Mouse (Mus musculus) left cerebral cortex, postnatal 36 days (tissue): ENCODE measurements around the gene Tsga10ip. TPM values are rescaled to one million over a fixed set of nuclear protein-coding genes. Genes with fewer than 3 reads are reported as not detected.
"Not testable (repeated sequence)": the region's sequence is repeated elsewhere in the genome, so short reads cannot be mapped to it uniquely, and the experiment has no call there.

Source experiments
- DNase-seq, 2 experiments: peaks; one replicate each; pipeline ENCODE4 v3.0.0; 2021 to 2022; ENCODE audit warnings: low spot score in 2 of 2, mixed read lengths in 1 of 2
- intact Hi-C: fragments of 180-260 bp; cut with DNase I; formaldehyde crosslinking; loops from one replicate; pipeline ENCODE4 v1.15.1; 2025
- total RNA-seq, 2 experiments: library from RNA; stranded (reverse); gene quantifications; 2 replicates each; pipeline ENCODE4 v1.2.3; 2021

The Tsga10ip gene
- total RNA-seq, 2 experiments from 2014 or later, result not detected

DNA sequence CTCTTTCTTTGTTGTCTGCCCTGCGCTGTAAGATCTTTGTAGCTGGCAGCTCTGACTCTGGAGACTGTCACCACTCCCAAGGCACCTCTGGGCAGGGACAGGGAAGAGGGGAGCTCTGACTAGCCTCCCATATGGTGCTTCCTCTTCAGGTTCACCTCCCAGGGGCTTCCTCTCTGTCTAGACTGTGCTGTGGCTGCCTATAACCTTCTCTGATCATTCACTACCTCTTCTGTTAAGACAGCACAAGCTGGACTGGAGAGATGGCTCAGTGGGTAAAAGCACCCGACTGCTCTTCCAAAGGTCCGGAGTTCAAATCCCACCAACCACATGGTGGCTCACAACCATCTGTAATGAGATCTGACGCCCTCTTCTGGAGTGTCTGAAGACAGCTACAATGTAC, 1.3 kb downstream of the Tsga10ip start:
- DNase-seq, intact Hi-C loops: not testable (repeated sequence)

DNA sequence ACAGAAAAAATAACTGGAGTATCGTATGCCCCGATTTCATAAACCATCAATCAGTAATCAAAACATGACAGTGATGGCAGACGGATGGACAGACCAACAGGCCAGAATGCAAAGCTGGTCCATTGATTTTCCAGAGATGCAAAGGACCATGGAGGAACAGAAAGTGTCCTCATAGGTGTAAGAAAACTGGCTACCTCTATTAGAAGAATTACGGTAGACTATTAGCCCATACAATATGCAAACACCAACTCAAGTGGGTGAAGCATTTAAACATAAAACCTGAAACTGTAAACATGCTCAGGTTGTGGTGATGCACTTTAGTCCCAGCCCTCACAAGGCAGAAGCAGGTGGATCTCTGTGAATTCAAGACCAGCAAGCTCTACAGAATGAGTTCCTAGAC, 7.0 kb downstream of the Tsga10ip start:
- DNase-seq, result no peak
- intact Hi-C loops, result no loop called here

DNA sequence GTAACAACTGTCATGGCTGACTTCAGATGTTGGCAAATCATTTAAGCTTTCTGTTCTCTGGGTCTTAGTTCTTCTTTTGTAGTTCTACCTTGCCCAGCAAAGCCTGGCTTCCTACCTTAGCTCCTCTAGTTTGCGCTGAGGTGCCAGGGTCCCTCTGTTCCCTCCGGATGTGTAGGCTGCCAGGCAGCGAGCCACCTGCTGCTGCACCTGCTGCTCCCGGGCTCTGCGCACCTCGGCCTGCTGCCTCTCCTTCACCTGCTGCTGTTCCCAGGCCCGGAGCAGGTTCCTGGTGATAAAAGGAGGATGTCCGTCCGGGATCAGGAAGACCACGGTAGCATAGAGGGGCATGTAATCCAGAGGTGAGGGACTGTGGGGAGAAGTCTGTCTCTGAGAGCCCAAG, 8.2 kb downstream of the Tsga10ip start:
- no peak for DNase-seq
- intact Hi-C loops, result no loop called here

DNA sequence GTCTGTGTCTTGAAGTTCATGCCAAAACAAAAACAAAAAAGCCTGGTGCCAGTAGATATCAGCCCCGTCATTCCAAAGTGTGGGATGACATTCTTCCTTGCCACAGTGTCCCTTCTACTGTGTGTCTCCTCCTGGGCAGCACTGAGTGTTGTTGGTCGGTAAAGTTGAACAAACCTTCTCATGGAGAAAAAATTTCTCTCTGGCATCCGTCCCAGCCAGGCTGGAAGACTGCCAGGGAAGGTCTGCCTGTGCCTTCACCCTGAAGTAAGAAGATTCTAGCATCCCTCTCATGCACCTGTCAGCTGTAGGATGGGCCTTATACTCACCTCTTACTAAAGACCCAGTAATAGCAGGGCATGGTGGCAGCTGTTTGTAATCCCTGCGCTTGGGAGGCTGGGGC, 9.4 kb downstream of the Tsga10ip start:
- intact Hi-C loops, result no loop called here
- no peak for DNase-seq

DNA sequence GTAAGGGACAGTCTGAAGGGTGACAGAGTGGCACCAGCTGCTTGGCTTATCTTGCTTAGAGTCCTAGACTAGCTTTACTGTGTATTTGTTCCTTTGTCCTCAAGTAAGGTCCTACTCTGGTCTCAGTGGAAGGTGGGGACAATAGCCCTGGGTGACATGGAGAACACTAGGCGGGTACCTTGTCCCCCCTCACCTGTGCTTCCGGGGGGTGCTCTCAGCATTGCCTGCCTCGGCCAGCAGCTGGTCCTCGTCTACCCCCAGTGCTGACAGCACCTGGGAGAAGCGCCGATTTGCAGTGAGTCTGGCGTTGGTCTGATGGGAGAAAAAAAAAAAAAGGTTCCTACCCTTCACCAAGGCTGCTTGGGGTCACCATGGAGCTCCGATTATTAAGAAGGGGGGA, 11.9 kb downstream of the Tsga10ip start:
- DNase-seq, result no peak
- intact Hi-C loops, result no loop called here

DNA sequence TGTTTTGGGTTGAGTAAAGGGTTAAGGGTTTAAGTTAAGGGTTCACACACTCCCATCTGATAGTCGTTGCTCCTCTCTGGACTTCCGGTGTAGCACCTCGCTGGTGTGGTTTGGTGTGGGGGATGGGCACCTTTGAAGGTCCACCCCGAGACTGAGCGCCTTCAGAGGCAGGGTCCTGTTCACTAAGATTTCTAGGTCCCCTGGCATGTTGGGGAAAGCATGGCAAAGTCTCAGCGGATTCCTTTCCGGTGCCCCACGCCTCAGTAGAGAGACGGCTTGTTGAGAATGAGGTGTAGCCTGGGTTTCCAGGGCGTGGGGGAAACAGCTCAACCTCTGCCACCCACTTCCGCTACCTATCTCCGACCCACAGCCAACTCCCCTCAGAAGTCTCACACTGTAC, 12.7 kb downstream of the Tsga10ip start:
- intact Hi-C loops, result no loop called here
- DNase-seq, result no peak

DNA sequence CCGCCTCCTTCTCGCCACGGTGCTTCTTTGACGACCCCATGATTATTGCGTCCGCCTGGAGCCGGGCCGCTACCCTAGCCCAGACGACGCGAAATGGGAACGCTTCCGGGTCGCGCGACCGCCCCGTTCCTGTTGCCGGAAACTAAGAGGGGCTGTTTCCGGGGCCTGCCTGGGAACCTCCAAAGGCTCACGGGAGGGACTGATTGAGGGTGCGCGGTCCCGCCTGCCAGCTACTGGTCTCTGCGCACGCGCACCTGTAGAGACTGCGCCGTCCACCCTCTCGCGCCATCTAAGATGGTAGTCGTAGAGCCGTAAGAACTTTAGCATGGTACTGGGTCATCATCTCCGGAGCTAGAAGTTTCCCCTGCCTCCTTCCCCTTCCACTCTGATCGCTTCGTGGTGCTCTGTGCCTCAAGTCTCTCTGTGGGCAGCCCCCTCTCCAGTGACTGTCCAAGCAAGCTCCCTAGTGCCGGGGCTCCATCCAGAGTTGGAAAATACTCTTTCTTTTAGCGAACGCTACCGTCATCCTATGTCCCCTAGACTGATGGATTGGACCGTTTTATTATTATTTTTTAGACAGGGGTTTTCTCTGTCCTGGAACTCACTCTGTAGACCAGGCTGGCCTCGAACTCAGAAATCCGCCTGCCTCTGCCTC, 13.6 kb downstream of the Tsga10ip start, which contains the start of gene Sart1:
Gene Sart1 (minus strand): TSS at position 116 of the 655 bp plus-strand sequence.
- intact Hi-C loops, result loop anchor here (1.0 kb wide), 1 partner anchor 22 kb away; the partner anchor contains the start of gene Eif1ad
- peak; percentile 95 to 96 for DNase-seq

DNA sequence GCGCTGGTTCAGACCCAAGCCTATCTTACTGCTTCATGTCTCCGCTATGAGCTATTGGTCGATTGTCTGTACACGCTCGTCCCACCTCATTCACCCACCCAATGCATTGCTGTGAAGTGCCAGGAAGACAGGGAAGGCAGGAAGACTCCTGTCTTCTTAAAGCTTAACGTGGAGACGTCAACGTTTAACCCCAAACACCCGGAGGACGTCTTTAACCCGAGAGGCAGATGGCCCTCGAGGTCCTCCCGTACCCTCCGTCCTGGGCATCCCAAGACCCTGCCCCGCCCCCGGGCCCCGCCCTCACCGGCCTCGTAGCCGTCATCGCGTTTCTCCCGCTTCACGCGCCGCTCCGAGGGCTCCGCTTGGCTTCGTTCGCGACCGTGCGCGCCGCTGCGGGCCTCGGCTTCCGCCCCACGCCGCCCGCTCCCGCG, 14.3 kb downstream of the Tsga10ip start:
- DNase-seq, result no peak
- intact Hi-C loops, result loop anchor here (1.0 kb wide), 1 partner anchor 22 kb away; the partner anchor contains the start of gene Eif1ad

DNA sequence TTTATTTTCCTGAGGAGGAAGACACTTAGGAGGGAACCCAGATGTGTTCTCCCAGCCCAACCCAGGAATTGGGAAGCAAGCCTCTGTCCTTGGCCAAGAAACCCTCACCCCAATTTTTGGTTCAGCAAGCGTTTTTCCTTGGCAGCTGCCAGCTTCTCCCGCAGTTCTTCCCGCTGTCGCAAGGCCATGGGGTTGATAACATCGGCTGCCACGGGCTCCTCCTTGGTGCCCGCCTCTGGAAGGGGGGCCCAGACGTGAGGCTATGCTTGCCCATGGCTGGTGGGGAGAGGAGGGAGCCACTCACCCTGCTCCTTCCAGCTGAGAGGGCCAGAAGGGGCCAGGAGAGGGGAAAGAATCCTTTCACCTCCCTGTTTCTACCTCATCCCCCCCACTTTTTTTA, 17.6 kb downstream of the Tsga10ip start:
- intact Hi-C loops, result no loop called here
- no peak for DNase-seq

DNA sequence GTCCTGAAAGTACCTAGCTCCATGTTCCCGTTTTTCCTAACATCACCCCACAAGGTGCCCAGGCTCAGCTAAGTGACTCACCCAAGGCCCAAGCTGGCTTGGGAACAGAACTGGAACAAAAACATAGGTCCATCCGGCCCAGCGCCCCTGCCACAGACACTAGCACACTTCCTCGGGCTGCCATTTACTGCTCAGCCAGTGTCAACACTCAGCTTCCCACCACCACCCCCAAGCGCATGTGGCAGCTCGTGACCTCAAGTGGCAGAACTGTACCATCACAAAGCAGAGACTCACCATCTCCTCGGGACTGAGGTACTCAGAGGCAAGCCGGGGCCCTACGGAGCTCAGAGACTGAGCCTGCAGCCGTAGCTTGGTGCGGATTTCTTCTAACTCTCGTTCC, 19.0 kb downstream of the Tsga10ip start:
- intact Hi-C loops, result no loop called here
- DNase-seq, result no peak

DNA sequence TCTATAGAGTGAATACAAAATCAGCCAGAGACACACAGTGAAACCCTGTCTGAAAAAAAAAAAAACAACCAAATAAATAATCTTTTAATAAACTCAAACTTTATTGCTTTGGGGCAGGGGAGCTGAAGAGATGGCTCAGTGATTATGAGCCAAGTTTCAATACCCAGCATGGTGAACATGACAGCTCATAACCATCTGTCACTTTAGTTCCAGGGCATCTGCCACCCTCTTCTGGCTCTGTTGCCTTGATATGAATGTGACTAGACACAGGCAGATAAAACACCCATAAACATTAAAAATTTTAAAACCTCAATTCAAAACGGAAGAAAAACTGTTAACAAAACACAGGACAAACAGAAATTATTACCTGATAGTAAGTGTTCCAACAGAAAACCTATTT, 24.9 kb downstream of the Tsga10ip start:
- DNase-seq, result no peak

DNA sequence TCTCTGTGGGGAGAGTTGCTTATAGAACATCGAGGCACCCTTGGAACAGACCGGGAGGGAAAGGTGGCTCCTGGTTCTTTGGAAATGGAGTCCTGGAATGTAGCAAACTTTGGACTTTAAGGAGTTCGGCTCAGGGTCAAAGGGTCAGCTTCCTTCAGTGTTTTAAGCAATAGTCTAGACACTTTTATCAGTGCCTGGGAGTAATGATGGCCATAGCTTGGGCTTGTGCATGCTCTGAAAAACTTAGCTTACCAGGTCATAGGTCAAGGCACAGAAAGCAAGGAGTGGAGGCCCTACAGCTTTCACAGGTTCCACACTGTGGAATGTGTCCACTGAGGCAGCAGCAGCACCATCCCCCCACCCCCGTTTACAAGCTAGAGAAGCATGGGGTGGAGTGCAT, 27.6 kb downstream of the Tsga10ip start:
- intact Hi-C loops, result no loop called here

More for the DNA sequence above, 24.9 kb downstream of the Tsga10ip start:
- intact Hi-C loops, result no loop called here

DNA sequence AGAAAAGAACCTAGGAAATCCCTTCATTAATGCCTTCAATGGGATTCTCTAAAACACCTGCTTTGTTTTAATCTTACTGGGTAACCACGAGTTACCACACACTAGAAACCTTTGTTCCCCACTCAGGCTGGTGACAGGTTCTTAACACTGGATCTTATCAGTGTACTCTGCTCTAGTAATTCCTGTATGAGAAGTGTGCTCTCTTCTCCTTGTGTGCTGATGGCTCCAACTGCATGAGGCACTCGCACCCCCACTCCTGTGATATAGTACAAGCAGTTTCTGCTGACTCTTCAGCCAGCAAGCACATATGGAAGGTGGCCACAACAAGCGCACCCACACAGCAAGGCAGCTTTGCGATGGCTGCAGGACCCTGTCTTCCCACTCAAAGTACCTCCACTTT, 28.1 kb downstream of the Tsga10ip start:
- no peak for DNase-seq
- intact Hi-C loops, result no loop called here

More for the DNA sequence above, 27.6 kb downstream of the Tsga10ip start:
- DNase-seq, result no peak

DNA sequence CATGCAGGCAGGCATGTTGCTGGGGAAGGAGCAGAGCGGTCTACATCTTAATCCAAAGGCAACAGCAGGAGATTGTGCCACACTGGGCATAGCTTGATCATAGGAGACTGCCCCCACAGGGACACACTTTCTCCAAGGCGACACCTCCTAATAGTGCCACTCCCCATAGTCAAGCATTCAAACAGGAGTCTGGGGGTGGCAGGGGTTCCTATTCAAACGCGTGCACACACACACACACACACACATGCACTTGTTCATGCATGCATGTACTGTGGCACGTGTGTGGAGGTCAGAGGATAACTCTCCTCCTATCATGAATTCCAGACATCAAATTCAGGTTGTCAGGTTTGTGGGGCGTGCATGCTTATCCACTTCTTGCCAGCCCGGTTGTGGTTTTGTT, 29.6 kb downstream of the Tsga10ip start:
- intact Hi-C loops, result no loop called here
- no peak for DNase-seq

DNA sequence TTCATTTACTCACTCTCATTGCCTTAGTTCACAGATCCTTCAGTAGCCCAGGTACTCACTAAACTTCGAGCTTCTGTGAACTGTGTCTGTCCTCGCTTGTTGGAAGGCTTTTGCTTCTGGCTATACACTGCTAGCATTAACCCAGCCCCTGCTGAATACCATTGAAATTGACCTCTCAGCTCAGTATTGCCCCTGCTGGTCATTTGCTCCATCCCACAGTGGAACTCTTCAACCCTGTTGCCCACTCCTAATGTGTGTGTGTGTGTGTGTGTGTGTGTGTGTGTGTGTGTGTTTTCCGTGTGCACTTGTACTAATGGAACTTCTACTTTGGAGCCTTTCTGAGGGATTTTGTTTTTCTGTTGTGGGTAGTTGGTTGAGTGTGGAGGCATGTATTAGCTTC, 31.4 kb downstream of the Tsga10ip start:
- no peak for DNase-seq
- intact Hi-C loops, result no loop called here

DNA sequence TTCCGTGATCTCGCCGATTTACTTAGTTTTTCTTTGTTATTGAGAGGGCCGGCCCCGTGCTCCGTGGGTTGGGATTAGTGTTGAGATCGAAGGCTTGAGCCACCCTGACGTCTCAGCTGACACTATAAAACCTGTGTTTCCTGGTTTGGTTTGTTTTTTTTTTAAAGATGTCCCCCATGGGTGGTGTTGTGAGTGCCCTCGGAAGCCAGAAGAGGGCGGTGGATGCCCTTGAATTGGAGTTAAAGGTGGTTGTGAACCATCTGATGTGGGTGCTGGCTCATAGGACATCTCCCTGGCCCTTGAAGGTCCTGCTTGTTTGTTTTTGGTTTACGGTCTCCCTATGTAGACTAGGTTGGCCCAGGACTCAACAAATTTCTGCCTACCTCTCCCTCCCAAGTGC, 34.9 kb downstream of the Tsga10ip start:
- no peak for DNase-seq
- intact Hi-C loops, result loop anchor here (5.0 kb wide), 1 partner anchor 70 kb away; the partner anchor contains the start of genes Gal3st3 and Sf3b2

DNA sequence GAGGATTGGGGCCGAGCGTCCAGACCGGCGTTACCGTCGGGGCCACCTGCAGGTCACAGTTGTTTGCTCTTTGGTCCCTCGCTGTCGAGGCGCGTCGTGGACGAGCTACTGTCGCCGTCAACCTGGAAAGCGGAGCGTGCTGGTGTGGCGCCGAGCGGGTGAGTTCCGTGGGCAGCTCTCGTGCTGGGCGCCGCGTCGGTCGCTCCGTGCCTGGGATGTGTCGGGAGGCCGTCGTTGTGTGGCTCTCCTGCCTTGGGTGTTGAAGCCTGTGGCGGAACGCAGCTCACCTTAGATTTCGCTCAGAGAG, 35.3 kb downstream of the Tsga10ip start, which contains the start of gene Banf1:
Gene Banf1 (minus strand): TSS at position 116 of the 307 bp plus-strand sequence.
- DNase-seq, result no peak
- intact Hi-C loops, result loop anchor here (5.0 kb wide), 1 partner anchor 70 kb away; the partner anchor contains the start of genes Gal3st3 and Sf3b2

DNA sequence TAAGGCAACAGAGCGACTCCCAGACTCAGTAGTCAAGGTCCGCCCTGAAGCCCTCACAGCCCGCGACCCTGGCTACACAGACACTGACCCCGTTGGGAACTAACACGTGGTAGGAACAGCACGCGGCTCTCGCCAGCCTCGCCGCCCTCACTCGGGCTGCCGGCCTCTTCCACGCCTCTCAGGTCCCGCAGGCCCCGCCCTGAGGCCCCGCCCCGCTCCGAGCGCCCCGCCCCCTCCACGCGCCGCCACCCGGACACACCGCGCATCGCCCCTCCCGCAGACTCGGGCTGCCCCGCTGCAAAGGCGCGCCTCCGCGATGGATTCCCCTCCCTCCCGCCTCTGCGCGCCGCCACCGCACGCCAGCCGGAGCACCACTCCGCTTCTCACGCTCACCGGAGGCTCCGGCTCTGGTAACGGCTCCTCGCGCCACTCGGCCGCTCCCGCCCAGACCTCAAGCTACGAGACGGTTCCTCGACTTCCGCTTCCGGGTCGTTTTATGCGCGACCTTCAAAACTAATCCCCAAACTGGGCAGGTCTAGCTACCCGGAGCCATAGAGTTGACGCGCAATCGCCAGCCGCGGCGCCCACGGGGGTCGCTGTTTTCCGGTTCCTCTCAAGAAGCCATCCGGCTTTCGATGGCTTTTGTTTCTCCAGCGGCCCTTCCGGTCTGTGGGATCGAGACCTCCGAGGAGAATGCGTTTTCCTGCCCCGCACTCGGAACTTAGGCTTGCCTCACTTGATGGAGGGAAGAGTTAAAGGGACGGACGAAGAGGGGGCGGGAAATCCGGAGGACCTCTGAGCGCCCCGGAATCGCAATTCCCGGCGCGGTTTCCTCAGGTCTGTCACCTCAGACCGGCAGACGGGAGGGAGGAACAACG, 35.9 kb downstream of the Tsga10ip start, which contains the start of gene Eif1ad:
Gene Eif1ad (plus strand): TSS at position 567 of the 878 bp plus-strand sequence.
- peak; percentile 97 for DNase-seq
- intact Hi-C loops, result loop anchor here (1.0 to 5.0 kb wide), 2 partner anchors 22 to 69 kb away; partner anchors contain the start of genes Gal3st3, Sart1 and Sf3b2

DNA sequence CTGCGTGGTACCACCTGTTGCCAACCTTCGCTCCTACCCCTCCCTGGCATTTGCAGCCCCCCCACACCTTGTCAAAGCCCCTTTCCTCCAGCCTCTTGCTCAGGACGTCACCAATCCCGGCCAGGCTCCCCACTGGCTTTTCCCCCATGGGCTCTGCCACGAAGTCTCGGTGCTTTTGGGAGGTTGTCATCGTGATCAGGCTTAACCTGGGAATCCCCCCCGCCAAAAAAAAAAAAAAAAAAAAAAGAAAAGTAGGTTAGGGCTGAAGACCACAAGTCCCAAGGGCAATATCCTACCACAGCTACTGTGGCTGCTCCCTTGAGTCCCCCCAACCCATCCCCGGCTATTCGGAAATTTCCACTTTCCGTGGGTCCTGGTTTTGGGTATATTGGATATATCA, 36.6 kb downstream of the Tsga10ip start:
- intact Hi-C loops, result loop anchor here (1.0 to 5.0 kb wide), 2 partner anchors 23 to 68 kb away; partner anchors contain the start of genes Gal3st3, Sart1 and Sf3b2

DNA sequence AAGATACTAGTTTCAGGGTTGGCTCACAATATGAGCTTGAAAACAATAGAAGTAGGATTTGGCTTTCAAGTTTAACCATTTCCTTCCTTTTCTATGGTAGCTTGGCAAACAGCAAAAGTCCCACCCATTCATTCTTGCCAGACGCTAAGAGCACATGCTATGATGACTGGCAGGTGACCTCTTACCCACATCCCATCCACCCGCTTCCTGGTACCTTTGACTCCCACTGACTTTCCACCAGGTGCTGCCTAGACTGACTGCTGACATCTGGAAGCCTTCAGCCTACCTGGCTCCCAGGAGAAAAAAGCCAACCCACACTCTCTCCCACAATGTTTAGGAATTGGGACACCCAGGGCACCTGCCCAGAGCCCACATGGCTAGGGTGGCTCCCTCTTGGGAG, 38.2 kb downstream of the Tsga10ip start:
- no peak for DNase-seq
- intact Hi-C loops, result no loop called here

More for the DNA sequence above, 36.6 kb downstream of the Tsga10ip start:
- no peak for DNase-seq
